Mouse (Mus musculus): Measurements from ENCODE around the gene Csnk1g2. TPM values are rescaled to one million over a fixed set of nuclear protein-coding genes. Genes with fewer than 3 reads are reported as not detected.
A peak's percentile ranks its signal among the peaks of the same experiment; 100 is the strongest.

The Csnk1g2 gene
- polyA plus RNA-seq, 1 experiment from 2014 or later = 65.4 TPM

- Histone ChIP-seq H3K27me3 (ENCODE audit: control insufficient read depth, insufficient read depth, low read length) (no peaks in the 10 kb centered on the region), H3K4me3 (replicated peaks; ENCODE audit: low read length) (peak overlapping the region; percentile 95), H3K4me1 (replicated peaks; ENCODE audit: control insufficient read depth, insufficient read depth, low read length) (peaks cover 52% of the 10 kb centered on the region), H3K27ac (peak overlapping the region; percentile 87), H3K4me2 (replicated peaks) (peak overlapping the region; percentile 94), H3K9ac (peak overlapping the region; percentile 98), H3K9me3 (ENCODE audit: control insufficient read depth, low read length) (no peaks in the 10 kb centered on the region), H3K36me3 (replicated peaks; ENCODE audit: control insufficient read depth, insufficient read depth) (peaks cover 19% of the 10 kb centered on the region)
- 16% methylated on average over 6 of the region's 6 CpGs for WGBS
- no peak for ATAC-seq (ENCODE audit: low FRiP score)
- DNase-seq (ENCODE audit: low spot score) = no peak
These were observed 52.3 kb downstream of the Csnk1g2 start for GRCm38 (mm10) chr10:80674851-80675404.

DNA sequence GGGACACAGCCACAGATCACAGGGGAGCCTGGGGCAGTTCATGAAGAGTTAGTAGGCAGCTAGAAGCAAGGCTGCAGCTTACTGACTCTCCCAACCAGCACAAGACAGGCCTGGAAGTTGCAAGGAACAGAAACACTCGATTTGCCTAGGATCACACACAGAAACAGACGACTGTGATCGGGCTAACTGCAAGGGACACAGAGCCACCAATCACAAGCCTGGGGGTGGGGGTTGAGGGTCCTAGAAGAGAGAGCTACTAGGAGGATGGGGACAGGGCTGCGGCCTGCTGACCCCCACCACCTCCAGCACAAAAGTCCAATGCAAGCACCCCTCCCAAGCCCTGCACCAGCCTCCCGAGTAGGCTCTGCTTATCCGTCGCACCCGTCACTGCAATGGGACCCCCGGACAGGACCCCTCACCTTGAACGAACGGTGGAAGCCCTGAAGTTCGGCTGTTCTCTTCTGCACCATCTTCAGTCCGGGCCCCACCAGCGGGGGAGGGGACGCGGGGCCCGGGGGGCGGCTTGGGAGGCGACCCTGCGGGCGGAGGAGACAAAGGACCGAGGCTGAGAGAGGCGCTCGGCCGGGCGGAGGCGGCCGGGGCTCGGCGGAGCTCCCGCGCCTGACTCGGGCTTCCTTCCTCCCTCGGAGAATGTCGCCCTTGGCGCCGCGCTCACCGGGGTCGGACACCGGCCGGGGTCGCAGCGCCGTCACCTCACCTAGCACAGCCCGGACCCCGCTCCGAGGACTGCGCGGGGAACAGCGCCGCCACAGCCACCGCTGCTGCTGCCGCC, 53.0 kb downstream of the Csnk1g2 start:
- H3K4me3 ChIP-seq (replicated peaks; ENCODE audit: low read length) = peak overlapping the region; percentile 95
- H3K4me2 ChIP-seq (replicated peaks) = peak overlapping the region; percentile 94
- H3K9me3 ChIP-seq (ENCODE audit: control insufficient read depth, low read length) = no peaks in the 10 kb centered on the region
- DNase-seq (ENCODE audit: low spot score) (peak; percentile 35), ATAC-seq (ENCODE audit: low FRiP score) (peak; percentile 9; the same call in 1 of the 2 replicates)
- peaks cover 52% of the 10 kb centered on the region for H3K4me1 ChIP-seq (replicated peaks; ENCODE audit: control insufficient read depth, insufficient read depth, low read length)
- no peaks in the 10 kb centered on the region for H3K27me3 ChIP-seq (ENCODE audit: control insufficient read depth, insufficient read depth, low read length)
- peak overlapping the region; percentile 87 for H3K27ac ChIP-seq
- WGBS = under 1% methylated on average over 33 of the region's 54 CpGs
- peaks cover 13% of the 10 kb centered on the region for H3K36me3 ChIP-seq (replicated peaks; ENCODE audit: control insufficient read depth, insufficient read depth)
- H3K9ac ChIP-seq = peak overlapping the region; percentile 98

DNA sequence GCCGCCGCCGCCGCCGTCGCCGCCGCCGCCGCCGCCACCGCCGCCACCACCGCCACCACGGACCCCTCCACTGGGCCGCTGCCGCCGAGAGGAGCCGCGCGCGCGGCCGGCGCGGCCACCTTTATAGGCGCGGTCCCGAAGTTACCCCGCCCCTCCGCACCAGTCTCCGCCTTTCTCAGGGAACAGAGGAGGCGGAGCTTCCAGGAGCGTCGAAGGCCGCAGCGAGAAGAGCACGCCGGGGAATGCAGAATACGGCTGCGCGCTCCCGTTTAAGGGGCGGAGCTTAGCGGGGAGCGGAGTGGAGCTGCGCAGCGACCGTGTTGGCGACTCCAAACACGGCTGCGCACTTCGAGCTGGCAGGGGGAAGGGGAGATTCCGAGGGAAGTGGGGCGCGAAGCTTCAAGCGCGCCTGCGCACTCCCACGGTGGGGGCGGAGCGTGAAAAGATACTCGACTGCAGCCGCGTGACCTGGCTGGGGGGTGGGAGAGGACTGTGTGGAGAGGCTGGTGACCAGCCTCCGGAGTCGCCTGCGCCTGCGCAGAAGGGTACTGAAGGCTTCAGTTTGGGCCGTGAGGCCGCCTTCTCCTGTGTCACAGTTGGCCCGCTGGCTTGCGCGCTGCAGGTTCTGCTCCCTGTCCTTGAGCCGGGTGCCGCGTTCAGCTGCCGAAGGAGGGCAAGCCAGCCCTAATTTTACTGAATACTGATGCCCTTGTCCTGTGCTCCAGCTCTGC, 53.7 kb downstream of the Csnk1g2 start:
- peak overlapping the region; percentile 98 for H3K9ac ChIP-seq
- H3K27me3 ChIP-seq (ENCODE audit: control insufficient read depth, insufficient read depth, low read length) = no peaks in the 10 kb centered on the region
- no peaks in the 10 kb centered on the region for H3K9me3 ChIP-seq (ENCODE audit: control insufficient read depth, low read length)
- WGBS = under 1% methylated on average over 61 of the region's 78 CpGs
- H3K4me2 ChIP-seq (replicated peaks) = peak overlapping the region; percentile 94
- peak; percentile 94 for ATAC-seq (ENCODE audit: low FRiP score)
- DNase-seq (ENCODE audit: low spot score) = peak; percentile 100
- peak overlapping the region; percentile 95 for H3K4me3 ChIP-seq (replicated peaks; ENCODE audit: low read length)
- peaks cover 52% of the 10 kb centered on the region for H3K4me1 ChIP-seq (replicated peaks; ENCODE audit: control insufficient read depth, insufficient read depth, low read length)
- H3K27ac ChIP-seq = peak overlapping the region; percentile 95
- peaks cover 5% of the 10 kb centered on the region for H3K36me3 ChIP-seq (replicated peaks; ENCODE audit: control insufficient read depth, insufficient read depth)

- DNase-seq (ENCODE audit: low spot score) (no peak), ATAC-seq (ENCODE audit: low FRiP score) (no peak)
- WGBS = 45% methylated on average over 9 of the region's 9 CpGs
- Histone ChIP-seq H3K27me3 (ENCODE audit: control insufficient read depth, insufficient read depth, low read length) (no peaks in the 10 kb centered on the region), H3K4me1 (replicated peaks; ENCODE audit: control insufficient read depth, insufficient read depth, low read length) (peaks cover 52% of the 10 kb centered on the region), H3K4me2 (replicated peaks) (peak overlapping the region; percentile 75), H3K27ac (peak overlapping the region; percentile 95), H3K4me3 (replicated peaks; ENCODE audit: low read length) (peak overlapping the region; percentile 95), H3K9ac (peak overlapping the region; percentile 73), H3K36me3 (replicated peaks; ENCODE audit: control insufficient read depth, insufficient read depth) (no peaks in the 10 kb centered on the region; the same call in 1 of the 2 replicates), H3K9me3 (ENCODE audit: control insufficient read depth, low read length) (no peaks in the 10 kb centered on the region)
These were observed 54.7 kb downstream of the Csnk1g2 start for GRCm38 (mm10) chr10:80677128-80677875.

DNA sequence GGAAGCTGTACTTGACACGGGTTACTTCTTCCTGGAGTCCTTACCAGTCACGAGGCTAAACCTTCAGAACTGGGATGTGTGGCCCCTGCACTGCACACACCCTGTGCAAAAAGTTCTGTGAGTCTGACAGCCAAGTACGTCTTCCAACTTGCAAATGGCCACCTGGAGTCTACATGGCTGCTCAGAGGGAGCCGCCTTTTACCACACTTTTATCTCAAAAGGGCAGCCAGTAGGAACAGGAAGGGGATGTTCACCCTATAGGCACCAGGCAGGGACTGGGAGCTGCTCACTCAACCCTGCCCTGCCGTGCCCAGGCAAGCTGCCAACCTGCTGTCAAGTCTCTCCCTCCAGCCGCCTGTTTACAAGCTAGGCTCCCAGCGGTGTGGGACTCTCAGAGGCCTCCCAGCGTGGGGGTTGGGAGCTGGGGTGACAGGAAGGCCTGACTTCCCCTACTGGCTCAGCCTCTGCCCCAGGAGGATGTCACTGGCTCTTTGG, 55.4 kb downstream of the Csnk1g2 start, which contains the start of gene Mknk2:
Gene Mknk2, minus strand, starts transcription at position 171 of the 495 bp plus-strand sequence.
- H3K27me3 ChIP-seq (ENCODE audit: control insufficient read depth, insufficient read depth, low read length) = no peaks in the 10 kb centered on the region
- peak within 1 kb of the TSS; percentile 73 for H3K9ac ChIP-seq
- H3K4me1 ChIP-seq (replicated peaks; ENCODE audit: control insufficient read depth, insufficient read depth, low read length) = peaks cover 47% of the 10 kb centered on the region
- WGBS = 26% methylated on average over 8 of the region's 8 CpGs
- peak within 1 kb of the TSS; percentile 95 for H3K27ac ChIP-seq
- DNase-seq (ENCODE audit: low spot score) = peak; percentile 72
- ATAC-seq (ENCODE audit: low FRiP score) = no peak
- H3K4me3 ChIP-seq (replicated peaks; ENCODE audit: low read length) = peak within 1 kb of the TSS; percentile 95
- peak within 1 kb of the TSS; percentile 75 for H3K4me2 ChIP-seq (replicated peaks)
- H3K36me3 ChIP-seq (replicated peaks; ENCODE audit: control insufficient read depth, insufficient read depth) = peaks cover under 1% of the 10 kb centered on the region; the same call in 1 of the 2 replicates
- H3K9me3 ChIP-seq (ENCODE audit: control insufficient read depth, low read length) = no peaks in the 10 kb centered on the region

DNA sequence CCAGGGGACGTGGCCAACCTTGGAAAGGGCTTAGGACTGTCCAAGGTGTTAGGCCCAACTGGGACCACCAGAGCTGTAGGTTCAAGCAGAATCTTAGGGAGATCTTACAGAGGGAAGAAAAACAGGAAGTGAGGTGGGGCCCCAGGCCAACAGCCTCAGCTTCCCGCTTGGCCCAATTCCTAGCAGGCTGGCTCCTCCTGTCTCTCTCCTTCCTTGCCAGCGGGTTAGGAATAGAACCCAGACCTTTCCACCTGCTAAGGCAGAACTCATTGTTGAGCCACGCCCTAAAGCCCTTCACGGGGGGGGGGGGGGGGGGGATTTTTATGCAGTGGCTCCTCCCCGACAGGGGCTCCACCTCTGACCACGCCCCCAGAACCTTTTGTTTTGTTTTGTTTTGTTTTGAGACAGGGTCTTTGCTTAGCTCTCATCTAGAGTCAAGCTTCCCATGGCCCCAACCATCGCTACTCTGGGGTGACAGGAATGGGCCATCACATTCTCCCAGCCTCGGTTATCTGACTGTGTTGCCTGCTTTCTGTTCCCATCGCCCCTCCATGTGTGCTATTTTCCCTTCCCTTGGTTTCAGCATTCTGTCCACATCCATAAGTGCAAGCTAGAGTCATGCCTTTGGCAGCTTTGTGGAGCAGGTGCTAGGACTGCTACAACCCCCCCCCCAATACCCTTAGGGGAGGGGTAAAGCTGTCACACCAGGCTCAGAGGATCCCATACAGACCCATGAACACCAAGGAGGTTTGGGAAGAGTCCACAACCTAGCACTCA, 56.2 kb downstream of the Csnk1g2 start:
- no peak for DNase-seq (ENCODE audit: low spot score)
- 45% methylated on average over 10 of the region's 10 CpGs for WGBS
- peaks cover 39% of the 10 kb centered on the region for H3K4me1 ChIP-seq (replicated peaks; ENCODE audit: control insufficient read depth, insufficient read depth, low read length)

GRCm38 (mm10) chr10:80679556-80680259, 57.1 kb downstream of the Csnk1g2 start:
- no peak overlapping the region for H3K4me3 ChIP-seq (replicated peaks; ENCODE audit: low read length)
- H3K36me3 ChIP-seq (replicated peaks; ENCODE audit: control insufficient read depth, insufficient read depth) = peaks cover 14% of the 10 kb centered on the region
- H3K9ac ChIP-seq = no peak overlapping the region
- no peak overlapping the region for H3K4me2 ChIP-seq (replicated peaks)
- H3K27ac ChIP-seq = peak overlapping the region; percentile 95; the same call in 1 of the 2 replicates
- no peaks in the 10 kb centered on the region for H3K9me3 ChIP-seq (ENCODE audit: control insufficient read depth, low read length)
- no peak for DNase-seq (ENCODE audit: low spot score)
- no peak for ATAC-seq (ENCODE audit: low FRiP score)
- WGBS = 70% methylated on average over 9 of the region's 9 CpGs
- H3K4me1 ChIP-seq (replicated peaks; ENCODE audit: control insufficient read depth, insufficient read depth, low read length) = peaks cover 30% of the 10 kb centered on the region
- H3K27me3 ChIP-seq (ENCODE audit: control insufficient read depth, insufficient read depth, low read length) = no peaks in the 10 kb centered on the region

More for the DNA sequence above, 56.2 kb downstream of the Csnk1g2 start:
- Histone ChIP-seq H3K27ac (peak overlapping the region; percentile 95), H3K4me2 (replicated peaks) (0 out of 2 replicates have a peak overlapping the region, but pooled peaks have one; percentile 0), H3K36me3 (replicated peaks; ENCODE audit: control insufficient read depth, insufficient read depth) (peaks cover 9% of the 10 kb centered on the region), H3K27me3 (ENCODE audit: control insufficient read depth, insufficient read depth, low read length) (no peaks in the 10 kb centered on the region), H3K4me3 (replicated peaks; ENCODE audit: low read length) (no peak overlapping the region), H3K9me3 (ENCODE audit: control insufficient read depth, low read length) (no peaks in the 10 kb centered on the region), H3K9ac (no peak overlapping the region)
- ATAC-seq (ENCODE audit: low FRiP score) = no peak
